Mouse (Mus musculus): ENCODE results near the gene Klk9. TPM values are rescaled to one million over a fixed set of nuclear protein-coding genes. Genes with fewer than 3 reads are reported as not detected.

The Klk9 gene
- polyA plus RNA-seq, 1 experiment from 2014 or later, result not detected

DNA sequence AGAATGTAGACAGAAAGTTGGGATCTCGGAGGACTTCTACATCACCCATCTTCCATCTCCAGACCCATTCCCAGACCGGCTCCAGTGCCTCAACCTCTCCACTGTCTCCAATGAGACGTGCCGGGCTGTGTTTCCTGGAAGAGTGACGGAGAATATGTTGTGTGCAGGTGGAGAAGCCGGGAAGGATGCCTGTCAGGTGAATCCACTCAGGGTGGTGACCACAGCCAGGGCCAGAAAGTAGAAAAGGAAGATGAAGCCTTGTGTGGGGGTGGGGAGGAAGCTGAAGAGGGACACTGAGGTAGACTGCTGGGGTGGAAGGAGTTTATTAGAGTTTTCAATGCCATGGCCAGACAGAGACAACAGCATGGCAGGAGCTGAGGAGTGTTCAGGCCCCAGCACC, 19.8 kb upstream of the Klk9 start:
- WGBS (ENCODE audit: insufficient replicate concordance), result 80% methylated on average over 6 of the region's 6 CpGs
- Histone ChIP-seq H3K9me3 (ENCODE audit: low read length) (no peaks in the 10 kb centered on the region), H3K4me2 (ENCODE audit: low read depth, low read length) (no peak overlapping the region), H3K36me3 (replicated peaks; ENCODE audit: insufficient read depth, low read length) (no peaks in the 10 kb centered on the region), H3K27ac (ENCODE audit: low read depth) (no peak overlapping the region), H3K4me3 (ENCODE audit: low read depth, low read length) (no peak overlapping the region), H3K27me3 (ENCODE audit: insufficient read depth, low read length) (no peaks in the 10 kb centered on the region), H3K4me1 (ENCODE audit: insufficient read depth) (no peaks in the 10 kb centered on the region), H3K9ac (replicated peaks) (no peak overlapping the region)
- TF ChIP-seq EP300 (IDR thresholded peaks at IDR 0.05; ENCODE audit: low read depth), result no peak
- no peak for TF ChIP-seq CTCF (IDR thresholded peaks at IDR 0.05; ENCODE audit: low read depth)
- DNase-seq (no peak), ATAC-seq (no peak)

GRCm38 (mm10) chr7:43772901-43773300, 18.8 kb upstream of the Klk9 start:
- no peaks in the 10 kb centered on the region for H3K4me1 ChIP-seq (ENCODE audit: insufficient read depth)
- TF ChIP-seq EP300 (IDR thresholded peaks at IDR 0.05; ENCODE audit: low read depth) (no peak), CTCF (IDR thresholded peaks at IDR 0.05; ENCODE audit: low read depth) (no peak)
- no peak overlapping the region for H3K27ac ChIP-seq (ENCODE audit: low read depth)
- no peaks in the 10 kb centered on the region for H3K9me3 ChIP-seq (ENCODE audit: low read length)
- no peak for DNase-seq
- 71% methylated on average over 3 of the region's 3 CpGs for WGBS (ENCODE audit: insufficient replicate concordance)
- ATAC-seq, result no peak
- no peaks in the 10 kb centered on the region for H3K27me3 ChIP-seq (ENCODE audit: insufficient read depth, low read length)
- H3K36me3 ChIP-seq (replicated peaks; ENCODE audit: insufficient read depth, low read length), result no peaks in the 10 kb centered on the region
- no peak overlapping the region for H3K4me2 ChIP-seq (ENCODE audit: low read depth, low read length)
- no peak overlapping the region for H3K9ac ChIP-seq (replicated peaks)
- H3K4me3 ChIP-seq (ENCODE audit: low read depth, low read length), result no peak overlapping the region

- Histone ChIP-seq H3K9ac (replicated peaks) (no peak within 1 kb of the TSS), H3K4me3 (ENCODE audit: low read depth, low read length) (no peak within 1 kb of the TSS), H3K27ac (ENCODE audit: low read depth) (no peak within 1 kb of the TSS), H3K27me3 (ENCODE audit: insufficient read depth, low read length) (no peaks in the 10 kb centered on the region), H3K36me3 (replicated peaks; ENCODE audit: insufficient read depth, low read length) (no peaks in the 10 kb centered on the region), H3K4me1 (ENCODE audit: insufficient read depth) (no peaks in the 10 kb centered on the region), H3K9me3 (ENCODE audit: low read length) (no peaks in the 10 kb centered on the region), H3K4me2 (ENCODE audit: low read depth, low read length) (no peak within 1 kb of the TSS)
- no peak for ATAC-seq
- no peak for TF ChIP-seq EP300 (IDR thresholded peaks at IDR 0.05; ENCODE audit: low read depth)
- no peak for TF ChIP-seq CTCF (IDR thresholded peaks at IDR 0.05; ENCODE audit: low read depth)
- DNase-seq, result no peak
- WGBS (ENCODE audit: insufficient replicate concordance), result 83% methylated on average over 5 of the region's 5 CpGs
Measured at GRCm38 (mm10) chr7:43774364-43774763, 17.3 kb upstream of the Klk9 start, which contains the start of gene Klk11. Klk11 (plus strand) TSS chr7:43774604.

DNA sequence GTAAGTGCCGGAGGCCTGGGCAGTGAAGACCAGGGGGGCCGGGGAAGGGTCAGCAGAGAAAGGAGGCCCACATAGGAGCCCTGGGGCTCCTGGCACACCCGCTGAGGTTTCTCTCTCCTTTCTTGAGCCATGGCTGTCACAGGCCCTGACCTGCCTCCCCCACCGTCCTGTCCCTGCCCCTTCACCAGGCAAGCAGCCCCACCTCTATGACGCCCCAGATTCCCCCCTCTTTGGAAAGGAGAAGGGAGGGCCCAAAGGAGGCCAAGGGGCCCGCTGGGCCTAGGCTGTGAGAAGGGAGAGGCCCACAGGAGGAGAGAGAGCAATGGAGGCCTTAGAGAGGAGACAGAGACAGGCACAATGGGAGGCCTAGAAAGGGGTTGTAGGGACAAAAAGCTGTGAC, 16.9 kb upstream of the Klk9 start:
- no peak for ATAC-seq
- Histone ChIP-seq H3K36me3 (replicated peaks; ENCODE audit: insufficient read depth, low read length) (no peaks in the 10 kb centered on the region), H3K4me2 (ENCODE audit: low read depth, low read length) (no peak overlapping the region), H3K27me3 (ENCODE audit: insufficient read depth, low read length) (no peaks in the 10 kb centered on the region), H3K9me3 (ENCODE audit: low read length) (no peaks in the 10 kb centered on the region), H3K27ac (ENCODE audit: low read depth) (no peak overlapping the region), H3K9ac (replicated peaks) (no peak overlapping the region), H3K4me3 (ENCODE audit: low read depth, low read length) (no peak overlapping the region), H3K4me1 (ENCODE audit: insufficient read depth) (no peaks in the 10 kb centered on the region)
- TF ChIP-seq CTCF (IDR thresholded peaks at IDR 0.05; ENCODE audit: low read depth) (no peak), EP300 (IDR thresholded peaks at IDR 0.05; ENCODE audit: low read depth) (no peak)
- no peak for DNase-seq
- WGBS (ENCODE audit: insufficient replicate concordance), result 59% methylated on average over 6 of the region's 6 CpGs

DNA sequence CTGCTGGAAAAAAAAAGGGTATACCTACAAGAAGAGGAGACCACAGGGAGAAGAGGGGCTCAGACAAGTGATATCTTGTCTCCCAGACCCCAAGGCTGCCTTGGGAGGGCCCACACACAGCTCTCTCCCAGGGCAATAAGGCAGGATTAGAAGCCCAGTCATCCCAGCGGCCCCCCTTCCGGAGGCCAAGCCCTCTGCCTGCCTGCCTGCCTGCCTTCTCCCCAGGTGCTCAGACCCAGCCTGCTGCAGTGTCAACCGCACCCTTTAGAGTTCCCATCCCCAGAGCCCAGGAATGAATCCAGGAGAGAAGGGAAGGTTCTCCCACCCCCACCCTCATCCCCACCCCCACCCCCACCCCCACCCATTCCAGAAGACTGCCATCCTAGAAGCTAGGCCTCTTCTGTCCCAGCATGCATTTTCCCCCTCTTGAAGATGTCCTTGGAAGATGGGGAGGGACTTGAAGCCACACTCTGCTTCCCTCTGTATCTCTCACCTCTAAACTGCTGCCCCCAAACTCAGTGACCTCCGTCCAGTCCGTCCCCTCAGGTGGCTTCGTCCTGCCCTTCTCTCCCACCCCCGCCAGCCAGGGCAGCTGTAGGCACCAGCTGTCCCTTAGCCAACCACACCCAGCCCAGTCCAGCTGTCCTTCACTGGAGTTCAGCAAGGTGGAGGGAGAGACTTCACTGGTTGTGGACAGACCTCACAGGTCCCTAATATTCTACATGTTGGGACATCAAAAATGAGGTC, 16.2 kb upstream of the Klk9 start:
- no peak for TF ChIP-seq CTCF (IDR thresholded peaks at IDR 0.05; ENCODE audit: low read depth)
- TF ChIP-seq EP300 (IDR thresholded peaks at IDR 0.05; ENCODE audit: low read depth), result no peak
- Histone ChIP-seq H3K4me1 (ENCODE audit: insufficient read depth) (no peaks in the 10 kb centered on the region), H3K27me3 (ENCODE audit: insufficient read depth, low read length) (no peaks in the 10 kb centered on the region), H3K9ac (replicated peaks) (no peak overlapping the region), H3K4me3 (ENCODE audit: low read depth, low read length) (no peak overlapping the region), H3K36me3 (replicated peaks; ENCODE audit: insufficient read depth, low read length) (no peaks in the 10 kb centered on the region), H3K9me3 (ENCODE audit: low read length) (no peaks in the 10 kb centered on the region), H3K27ac (ENCODE audit: low read depth) (no peak overlapping the region), H3K4me2 (ENCODE audit: low read depth, low read length) (no peak overlapping the region)
- 72% methylated on average over 7 of the region's 7 CpGs for WGBS (ENCODE audit: insufficient replicate concordance)
- no peak for ATAC-seq
- no peak for DNase-seq

DNA sequence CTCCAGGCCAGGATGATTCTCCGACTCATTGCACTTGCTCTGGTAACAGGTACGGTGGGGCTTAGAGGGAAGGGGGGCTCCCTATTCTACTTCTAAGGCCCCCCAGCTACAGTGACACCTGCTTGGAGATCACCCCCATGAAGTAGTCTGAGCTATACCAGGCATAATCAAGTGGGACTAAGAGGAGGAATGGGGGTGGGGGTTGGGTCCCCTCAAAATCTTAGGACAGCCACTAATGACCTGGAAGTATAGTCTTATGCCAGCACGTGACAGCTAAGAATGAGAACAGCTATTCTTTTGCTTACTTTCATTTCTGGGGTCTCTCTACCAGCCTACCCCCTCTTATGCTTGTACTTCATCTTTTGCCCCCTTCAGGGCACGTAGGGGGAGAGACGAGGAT, 15.2 kb upstream of the Klk9 start:
- H3K4me1 ChIP-seq (ENCODE audit: insufficient read depth), result no peaks in the 10 kb centered on the region
- no peaks in the 10 kb centered on the region for H3K36me3 ChIP-seq (replicated peaks; ENCODE audit: insufficient read depth, low read length)
- no peak overlapping the region for H3K4me3 ChIP-seq (ENCODE audit: low read depth, low read length)
- no peak for DNase-seq
- no peak overlapping the region for H3K4me2 ChIP-seq (ENCODE audit: low read depth, low read length)
- H3K9ac ChIP-seq (replicated peaks), result no peak overlapping the region
- H3K27ac ChIP-seq (ENCODE audit: low read depth), result no peak overlapping the region
- no peaks in the 10 kb centered on the region for H3K9me3 ChIP-seq (ENCODE audit: low read length)
- H3K27me3 ChIP-seq (ENCODE audit: insufficient read depth, low read length), result no peaks in the 10 kb centered on the region
- no peak for ATAC-seq
- no peak for TF ChIP-seq EP300 (IDR thresholded peaks at IDR 0.05; ENCODE audit: low read depth)
- no peak for TF ChIP-seq CTCF (IDR thresholded peaks at IDR 0.05; ENCODE audit: low read depth)
- 67% methylated on average over 5 of the region's 5 CpGs for WGBS (ENCODE audit: insufficient replicate concordance)
